Mouse (Mus musculus) small intestine, adult 2 months (tissue): ENCODE results near the gene Hormad2.

Experiments used
- CTCF ChIP-seq: fragments of 200-500 bp; IDR thresholded peaks from 2 replicates; pipeline ENCODE4 v1.5.1; 2012; ENCODE audit warnings: low read depth, mild to moderate bottlenecking, control low read depth, inconsistent platforms, low read length, moderate library complexity, mixed read lengths; ENCODE audit not compliant: insufficient replicate concordance, insufficient read length; ENCODE audit errors: extremely low read depth
- POLR2A ChIP-seq: fragments of 200-500 bp; IDR thresholded peaks from 2 replicates; pipeline ENCODE4 v1.6.1; 2012; ENCODE audit warnings: low read depth, mild to moderate bottlenecking, control low read depth, inconsistent platforms, low read length, moderate library complexity

DNA sequence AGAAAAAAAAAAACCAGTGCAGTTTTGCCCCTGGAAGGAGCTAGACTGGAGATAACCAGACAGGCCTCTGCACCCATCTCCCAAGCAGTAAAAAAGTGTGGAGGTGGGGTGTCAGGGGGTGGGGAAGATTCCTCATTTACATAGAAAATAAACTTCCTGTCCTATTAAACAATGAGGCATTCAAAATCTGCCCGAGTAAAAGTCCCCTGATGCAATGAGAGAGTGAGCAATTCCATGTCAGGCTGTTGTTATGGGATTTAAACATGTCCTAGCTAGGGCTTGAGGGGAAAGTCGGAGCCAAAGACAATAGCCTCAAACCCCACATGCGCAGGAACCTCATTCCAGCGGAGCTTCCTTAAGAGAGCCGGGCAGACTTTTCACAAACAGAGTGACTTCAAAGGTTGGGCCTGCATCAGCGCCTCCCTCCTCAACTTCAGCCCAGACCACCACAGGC is 132.8 kb downstream of the Hormad2 start:
- no peak for TF ChIP-seq POLR2A
- TF ChIP-seq CTCF = no peak
